ENCODE assay signal across 19 mouse cellular contexts in genomic region chr2:5236846-5237482, GRCm38 (mm10).
DNase-seq lines count a peak whose midpoint lies in the region; ATAC-seq and TF ChIP-seq lines count a peak whose summit lies in the region.
"Had no signal": no experiment of that assay in that cellular context is flagged by ENCODE, and none has a peak within 500 bp of the region (broad histone marks: within the 10 kb centered on the region; RNA-seq: fewer than 3 reads in every experiment).

No protein-coding gene starts in this region.

- 63% methylated on average over 3 of the region's 3 CpGs for WGBS in forebrain, embryonic 11.5 days

- H3K9ac ChIP-seq in forebrain, embryonic 11.5 days (ENCODE audit: low read length) = no peak overlapping the region
- H3K9ac ChIP-seq: hindbrain, embryonic 15.5 days; liver, postnatal 0 days; stomach, embryonic 15.5 days had no signal

- no peak for ATAC-seq in forebrain, embryonic 11.5 days (replicated peaks; ENCODE audit: low FRiP score)
- no peak for ATAC-seq in frontal cortex, adult (ENCODE audit: low TSS enrichment)
- ATAC-seq: forebrain, embryonic 16.5 days; liver, postnatal 0 days had no signal

- H3K9me3 ChIP-seq in forebrain, embryonic 11.5 days (ENCODE audit: control insufficient read depth, low read length) = no peaks in the 10 kb centered on the region
- H3K9me3 ChIP-seq: hindbrain, embryonic 15.5 days; midbrain, embryonic 10.5 days; stomach, embryonic 15.5 days had no signal

- H3K27ac ChIP-seq in layer of hippocampus, adult 2 months = peak overlapping the region; percentile 57
- H3K27ac ChIP-seq in forebrain, embryonic 11.5 days (ENCODE audit: low read depth, low read length) = no peak overlapping the region
- H3K27ac ChIP-seq: heart, adult 2 months; hindbrain, embryonic 15.5 days; midbrain, embryonic 10.5 days; stomach, embryonic 15.5 days had no signal

- H3K4me3 ChIP-seq in layer of hippocampus, adult 2 months = no peak overlapping the region
- no peak overlapping the region for H3K4me3 ChIP-seq in forebrain, embryonic 11.5 days (ENCODE audit: low read depth, low read length)
- H3K4me3 ChIP-seq: heart, adult 2 months; hindbrain, embryonic 15.5 days; midbrain, embryonic 10.5 days; myocyte; stomach, embryonic 15.5 days had no signal

- no peak for TF ChIP-seq CTCF in layer of hippocampus, adult 2 months (conservative IDR thresholded peaks at IDR 0.05)

- no peaks in the 10 kb centered on the region for H3K4me1 ChIP-seq in forebrain, embryonic 11.5 days (replicated peaks; ENCODE audit: control insufficient read depth, insufficient read depth, low read length)
- H3K4me1 ChIP-seq: midbrain, embryonic 10.5 days had no signal

- no peaks in the 10 kb centered on the region for H3K36me3 ChIP-seq in forebrain, embryonic 11.5 days (ENCODE audit: control insufficient read depth, insufficient read depth, low read length)
- H3K36me3 ChIP-seq: hindbrain, embryonic 15.5 days; midbrain, embryonic 10.5 days; stomach, embryonic 15.5 days had no signal

- DNase-seq in layer of hippocampus, adult 2 months (ENCODE audit: low spot score in 2 of 2) = peak in 1 of 2 experiments; percentile 9
- no peak for DNase-seq in layer of hippocampus, postnatal 25 days (ENCODE audit: extremely low spot score in 1 of 2, low spot score in 1 of 2)
- peak; percentile 32 for DNase-seq in cerebellum, adult 11 months
- DNase-seq in cerebellum, postnatal 10 days = peak; percentile 73 to 76
- peak; percentile 28 to 34 for DNase-seq in layer of hippocampus, postnatal 36 days
- DNase-seq in forebrain, embryonic 11.5 days (ENCODE audit: low spot score) = no peak
- DNase-seq: adrenal gland, postnatal 36 days; heart, adult 2 months; heart, postnatal 10 days; kidney, adult 2 months; kidney, postnatal 4 days; liver, postnatal 0 days; lung, postnatal 36 days had no signal

- H3K4me2 ChIP-seq in forebrain, embryonic 11.5 days (ENCODE audit: low read depth, low read length, severe bottlenecking) = no peak overlapping the region
- H3K4me2 ChIP-seq: hindbrain, embryonic 15.5 days; stomach, embryonic 15.5 days had no signal

- H3K27me3 ChIP-seq in forebrain, embryonic 11.5 days (ENCODE audit: control insufficient read depth, insufficient read depth, low read length) = no peaks in the 10 kb centered on the region
- H3K27me3 ChIP-seq: hindbrain, embryonic 15.5 days; stomach, embryonic 15.5 days had no signal

Comparison
In these comparisons a context has a peak if more than half of its experiments do, and no peak if none do; other contexts are left out.
1. DNase-seq: peak in cerebellum, adult 11 months (single experiment), cerebellum, postnatal 10 days (2 of 2) and layer of hippocampus, postnatal 36 days (2 of 2); none in layer of hippocampus, postnatal 25 days (0 of 2) and forebrain, embryonic 11.5 days (single experiment).